Mouse (Mus musculus): ENCODE data around the gene Gsg1.

The Gsg1 gene

DNA sequence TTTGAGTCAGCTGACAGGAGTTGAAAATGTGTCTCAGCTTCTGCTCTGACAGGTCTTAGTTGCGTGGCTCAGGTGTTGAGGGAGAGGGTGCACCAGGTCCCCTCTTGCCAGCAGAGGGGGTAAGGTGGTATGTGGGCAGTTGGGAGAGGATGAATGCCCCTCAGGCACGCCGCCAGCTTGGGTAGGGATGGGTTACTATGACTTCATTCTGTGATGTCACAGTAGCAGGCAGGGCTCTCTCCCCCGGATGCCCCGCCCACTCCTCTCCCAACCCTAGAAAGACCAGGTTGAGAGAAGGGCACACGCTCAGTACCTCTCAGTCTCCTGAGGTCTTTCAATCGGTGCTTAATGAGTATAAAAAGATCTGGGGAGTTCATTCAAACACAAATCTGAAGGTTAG lies at the start of gene Gsg1:
Gene Gsg1 (minus strand): TSS at position 199 of the 400 bp plus-strand sequence.
- DNase-seq (ENCODE audit: low spot score) = no peak

DNA sequence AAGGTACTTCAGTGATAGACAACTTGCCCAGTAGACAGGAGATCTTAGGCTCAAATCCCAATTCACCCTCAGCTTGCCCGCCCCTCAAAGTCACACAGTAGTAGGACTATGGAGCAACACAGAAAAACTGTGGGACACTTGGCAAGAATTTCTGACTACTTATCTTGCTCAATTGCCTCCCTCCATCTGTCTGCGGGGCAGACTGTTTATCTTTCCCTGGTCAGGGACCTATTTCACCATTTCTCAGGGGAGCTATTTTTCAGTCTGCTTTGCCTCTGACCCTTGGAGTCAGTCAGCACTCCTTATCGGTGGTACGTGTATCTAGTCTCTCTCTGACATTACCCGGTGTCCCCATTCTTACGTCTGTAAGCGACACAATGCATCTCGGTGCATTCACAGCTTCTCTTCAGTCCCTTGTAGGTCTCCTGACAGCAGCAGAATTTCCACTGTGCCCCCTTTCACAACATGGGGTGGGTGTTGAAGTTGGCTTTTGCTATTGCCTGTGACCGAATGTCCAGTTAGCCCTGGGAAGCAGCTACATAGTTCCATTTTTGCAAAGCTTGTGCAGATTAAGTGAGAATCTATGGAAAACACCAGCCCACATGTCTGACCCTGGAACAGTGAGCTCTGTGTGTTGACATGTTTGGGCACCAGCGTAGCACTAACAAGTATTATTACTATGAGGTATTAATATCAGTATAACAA lies 48.4 kb upstream of the Gsg1 start:
- DNase-seq (ENCODE audit: low spot score) = no peak

DNA sequence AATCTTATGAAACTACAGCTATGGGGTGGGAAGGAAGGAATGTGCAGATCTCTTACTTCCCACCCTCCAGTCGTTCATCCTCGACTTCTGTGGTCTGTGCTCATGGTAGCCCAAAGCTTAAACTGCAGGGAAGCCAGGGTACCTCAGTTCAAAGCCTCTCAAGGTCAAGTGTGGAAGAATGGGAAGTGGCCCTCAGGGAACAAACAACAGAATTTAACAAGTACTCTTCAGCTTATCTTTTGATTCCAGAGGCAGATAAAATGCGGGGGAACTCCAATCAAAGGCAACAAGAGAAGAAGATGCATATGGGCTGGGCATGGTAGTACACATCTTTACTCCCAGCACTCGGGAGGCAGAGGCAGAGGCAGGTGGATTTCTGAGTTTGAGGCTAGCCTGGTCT lies 46.3 kb upstream of the Gsg1 start:
- no peak for DNase-seq (ENCODE audit: low spot score)

- no peak for DNase-seq (ENCODE audit: low spot score)
These were observed 44.9 kb upstream of the Gsg1 start for GRCm38 (mm10) chr6:135299024-135299550.

- no peak for DNase-seq (ENCODE audit: low spot score)
These were observed 43.4 kb upstream of the Gsg1 start for GRCm38 (mm10) chr6:135297570-135297969.

DNA sequence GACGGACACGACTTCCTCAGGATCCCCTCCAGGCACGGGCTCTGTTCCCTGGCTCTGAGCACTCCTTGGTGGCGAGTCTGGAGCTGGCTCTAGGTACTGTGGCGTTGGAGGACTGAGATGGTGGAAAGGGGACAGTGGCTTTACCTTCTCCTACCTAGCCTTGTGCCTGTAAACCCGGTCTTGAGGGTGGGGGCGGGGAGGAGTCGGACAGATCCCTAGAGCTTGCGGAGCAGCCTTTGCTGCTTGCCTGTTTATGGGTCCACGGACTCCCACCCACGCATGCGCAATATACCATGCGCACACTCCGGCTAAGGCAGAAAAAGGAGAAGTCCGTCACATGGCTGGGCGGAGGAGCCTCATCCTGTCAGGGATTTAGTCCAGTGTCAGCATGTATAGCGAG lies 42.1 kb upstream of the Gsg1 start:
- DNase-seq (ENCODE audit: low spot score) = peak; percentile 66

DNA sequence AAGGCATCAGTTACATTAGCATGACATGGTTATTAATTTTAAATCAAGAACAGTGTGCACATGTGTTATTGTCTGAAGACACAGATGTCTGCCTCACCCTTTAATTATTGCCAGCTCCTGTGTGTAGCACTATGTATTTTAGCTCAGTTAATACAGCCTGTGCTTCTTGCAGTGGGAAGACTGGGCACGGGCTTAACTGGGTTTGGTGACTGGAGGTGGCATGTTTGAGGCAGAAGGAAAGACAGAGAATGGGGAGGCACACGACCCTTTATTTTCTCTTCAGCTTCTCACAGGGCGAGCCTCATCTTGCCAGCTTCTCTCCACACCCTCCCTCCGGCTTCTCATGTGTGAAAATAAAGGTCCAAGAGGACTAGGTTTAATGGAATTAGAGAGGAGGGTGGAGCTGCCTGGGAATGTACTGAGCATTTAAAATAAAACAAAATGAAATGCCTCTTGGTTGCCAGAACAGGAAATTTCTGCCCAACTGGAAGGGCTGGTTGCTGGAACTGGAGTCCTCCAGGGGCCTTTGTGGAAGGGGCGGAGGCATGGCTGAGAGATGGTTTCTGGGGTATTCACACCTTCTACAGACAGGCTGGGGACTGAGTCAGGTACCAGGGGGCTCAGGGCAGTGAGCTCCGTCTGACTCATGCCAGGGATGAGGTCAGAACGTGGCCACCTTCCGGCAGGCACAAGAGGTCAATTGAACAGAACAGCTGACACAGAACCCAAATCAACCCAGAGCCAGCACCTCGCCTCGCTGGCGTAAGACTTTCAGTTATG lies 41.1 kb upstream of the Gsg1 start:
- DNase-seq (ENCODE audit: low spot score) = peak; percentile 11

DNA sequence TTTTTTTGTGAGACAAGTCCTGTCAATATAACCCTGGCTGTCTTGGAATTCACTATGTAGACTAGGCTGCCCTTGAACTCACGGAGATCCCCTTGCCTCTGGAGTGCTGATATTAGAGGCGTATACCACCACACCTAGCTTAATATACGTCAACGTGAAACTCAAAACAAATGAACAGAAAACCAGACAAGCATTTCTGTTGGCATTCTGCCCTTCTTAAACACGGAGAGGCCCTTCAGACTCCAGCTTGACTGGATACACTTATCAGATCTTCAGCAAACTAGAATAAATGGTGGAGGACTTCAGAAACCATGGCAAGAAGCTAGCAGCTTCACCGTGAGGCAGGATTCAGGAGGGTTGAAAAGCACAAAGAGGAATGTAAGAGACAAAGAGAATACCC lies 40.0 kb upstream of the Gsg1 start:
- DNase-seq (ENCODE audit: low spot score) = no peak

DNA sequence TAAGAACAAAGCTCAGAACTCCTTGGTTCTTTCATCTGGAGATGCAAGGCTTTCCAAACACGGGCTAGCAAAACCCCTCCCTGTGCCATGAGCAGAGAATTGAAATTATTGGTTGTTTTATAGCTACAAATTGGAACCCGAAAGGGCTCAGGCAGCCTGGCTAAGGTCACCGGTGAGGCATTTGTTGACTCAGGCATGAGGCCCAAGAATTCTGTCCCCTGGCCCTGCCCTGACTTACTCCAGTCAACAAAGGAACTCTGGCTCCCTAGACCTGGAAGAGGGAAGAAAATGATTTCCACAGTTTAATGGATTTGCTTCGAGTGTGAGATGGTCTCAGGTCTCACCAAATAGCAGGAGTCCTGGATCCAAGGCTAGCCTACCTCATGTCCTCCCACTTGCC lies 38.2 kb upstream of the Gsg1 start:
- no peak for DNase-seq (ENCODE audit: low spot score)

DNA sequence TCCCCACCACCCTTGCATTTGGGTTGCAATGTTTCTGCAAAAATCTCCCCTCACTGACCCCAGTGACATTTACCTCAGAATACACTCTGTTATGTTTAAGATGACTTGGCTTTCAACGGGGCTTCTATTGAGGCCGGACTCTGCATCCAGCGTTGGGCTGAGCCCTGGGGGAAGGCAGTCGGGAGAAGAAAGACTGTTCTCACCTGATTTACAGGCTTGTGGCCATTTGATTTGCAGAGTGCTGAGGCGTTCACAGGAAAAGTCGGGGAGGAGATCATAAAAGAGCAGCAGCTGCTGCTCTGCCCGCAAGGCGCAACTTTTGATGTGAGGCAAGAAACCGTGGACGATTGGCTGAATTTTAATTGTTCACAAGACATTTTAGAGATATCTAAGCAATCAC lies 25.7 kb upstream of the Gsg1 start:
- DNase-seq (ENCODE audit: low spot score) = no peak

DNA sequence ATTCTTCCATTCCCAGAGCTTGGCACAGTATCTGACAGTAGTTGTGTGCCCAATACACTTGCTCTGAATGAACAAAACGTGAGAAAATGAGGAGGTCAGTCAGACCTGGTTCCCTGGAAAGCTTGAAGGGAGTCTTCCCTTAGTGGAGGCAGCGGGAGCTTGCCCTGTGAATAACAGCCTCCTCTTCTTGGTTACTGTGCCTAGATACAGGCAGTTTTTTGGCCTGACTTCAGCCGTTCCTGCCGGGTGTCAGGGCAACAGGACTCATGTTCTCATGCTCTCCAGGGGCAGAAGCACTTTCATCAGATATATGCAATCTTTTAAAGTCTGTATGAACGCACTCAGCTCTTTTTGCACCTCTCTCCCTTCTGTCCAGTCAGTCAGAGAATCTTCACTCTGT lies 25.1 kb upstream of the Gsg1 start:
- DNase-seq (ENCODE audit: low spot score) = no peak

DNA sequence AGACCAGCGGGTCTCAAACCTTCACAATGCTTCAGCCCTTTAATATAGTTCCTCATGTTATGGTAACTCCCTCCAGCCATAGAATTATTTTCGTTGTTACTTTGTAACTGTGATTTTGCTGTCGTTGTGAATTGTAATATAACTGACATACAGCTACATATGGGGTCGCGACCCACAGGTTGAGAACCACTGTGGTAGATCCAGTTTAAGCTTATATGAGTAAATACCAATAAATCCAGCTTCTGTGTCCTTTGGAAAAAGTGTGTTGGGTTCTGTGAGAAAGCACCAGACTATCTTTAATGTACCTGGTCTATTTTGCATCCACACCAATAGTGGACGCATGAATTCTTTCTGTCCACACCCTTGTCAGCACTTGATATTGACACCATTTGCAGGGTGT lies 24.2 kb upstream of the Gsg1 start:
- DNase-seq (ENCODE audit: low spot score) = no peak

DNA sequence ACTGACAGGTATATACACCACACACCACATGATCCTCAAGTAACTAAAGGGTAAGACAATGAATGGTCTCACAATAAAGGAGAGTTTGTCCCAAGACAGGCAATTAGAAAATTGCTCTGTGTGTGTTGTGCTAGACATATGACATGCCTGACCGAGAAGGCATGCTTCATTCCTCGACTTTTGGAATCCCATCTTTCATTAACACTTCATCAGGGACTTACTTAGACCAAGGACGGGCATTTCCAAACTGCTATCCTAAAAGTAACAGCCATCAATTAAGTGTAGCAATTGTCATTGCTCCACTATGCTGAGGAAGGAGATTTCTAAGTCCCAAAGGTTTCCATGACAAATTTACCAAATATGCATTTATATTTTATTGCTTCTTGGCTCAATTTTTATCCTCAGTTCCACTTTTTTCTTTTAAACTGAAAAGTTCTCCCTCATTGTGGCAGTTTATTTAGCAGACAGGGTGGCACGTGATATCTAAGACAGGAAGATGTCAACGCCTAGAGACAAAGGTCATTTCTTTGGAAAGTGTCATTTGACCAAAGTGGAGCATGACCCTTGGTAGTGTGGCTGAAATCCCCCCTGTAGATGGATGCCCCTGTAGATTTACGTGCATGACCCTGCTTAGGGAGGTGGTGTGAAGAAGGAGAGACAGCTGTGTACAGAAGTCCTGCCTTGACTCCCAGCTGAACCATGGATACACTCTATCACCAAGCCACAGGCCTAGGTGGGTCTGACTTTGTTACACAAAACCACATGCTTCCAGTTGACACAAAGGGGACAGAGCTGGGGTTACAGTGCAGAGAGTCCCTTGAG lies 22.5 kb upstream of the Gsg1 start:
- DNase-seq (ENCODE audit: low spot score) = no peak

DNA sequence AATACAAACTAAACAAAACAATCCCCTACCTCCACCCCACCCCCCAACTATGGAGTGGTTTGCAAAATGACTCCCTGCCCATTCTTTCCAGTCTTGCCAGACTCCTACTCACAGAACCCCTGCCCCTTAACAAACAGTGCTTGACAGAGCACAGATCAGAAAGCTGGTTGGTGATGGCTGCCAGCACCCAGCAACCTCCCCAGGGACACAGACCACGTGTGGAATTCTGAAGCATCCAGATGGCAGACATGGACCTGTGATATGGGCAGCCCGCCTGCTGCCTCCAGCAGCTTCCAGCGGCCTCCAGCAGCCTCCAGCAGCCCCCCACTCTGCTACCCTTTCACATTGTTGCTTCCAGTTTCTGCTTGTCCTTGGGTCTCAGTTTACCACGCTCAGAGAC lies 21.1 kb upstream of the Gsg1 start:
- no peak for DNase-seq (ENCODE audit: low spot score)

GRCm38 (mm10) chr6:135273066-135273465 lies 18.9 kb upstream of the Gsg1 start:
- DNase-seq (ENCODE audit: low spot score) = no peak

GRCm38 (mm10) chr6:135271761-135272160 lies 17.6 kb upstream of the Gsg1 start:
- DNase-seq (ENCODE audit: low spot score) = no peak

- DNase-seq (ENCODE audit: low spot score) = no peak
These were observed 15.5 kb upstream of the Gsg1 start for GRCm38 (mm10) chr6:135269626-135270025.

DNA sequence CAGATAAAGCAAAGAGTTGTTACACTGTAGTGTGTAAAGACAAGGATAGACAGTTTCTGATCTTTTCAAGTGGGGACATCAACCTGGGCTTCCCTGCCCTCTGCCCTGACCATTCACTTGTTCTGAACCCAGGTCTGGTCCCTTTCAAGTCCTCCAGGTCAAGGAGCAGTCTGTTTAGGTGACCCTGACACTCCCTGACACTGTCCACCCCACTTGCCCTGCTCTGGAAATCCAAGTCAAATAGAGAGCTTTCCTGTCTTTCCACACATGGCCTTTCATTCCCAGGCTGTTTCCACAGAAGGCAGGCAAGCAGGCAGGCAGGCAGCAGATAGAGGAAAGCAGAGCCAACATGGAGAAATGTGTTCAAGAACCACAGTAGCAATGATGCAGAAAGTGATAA lies 14.2 kb upstream of the Gsg1 start:
- no peak for DNase-seq (ENCODE audit: low spot score)

DNA sequence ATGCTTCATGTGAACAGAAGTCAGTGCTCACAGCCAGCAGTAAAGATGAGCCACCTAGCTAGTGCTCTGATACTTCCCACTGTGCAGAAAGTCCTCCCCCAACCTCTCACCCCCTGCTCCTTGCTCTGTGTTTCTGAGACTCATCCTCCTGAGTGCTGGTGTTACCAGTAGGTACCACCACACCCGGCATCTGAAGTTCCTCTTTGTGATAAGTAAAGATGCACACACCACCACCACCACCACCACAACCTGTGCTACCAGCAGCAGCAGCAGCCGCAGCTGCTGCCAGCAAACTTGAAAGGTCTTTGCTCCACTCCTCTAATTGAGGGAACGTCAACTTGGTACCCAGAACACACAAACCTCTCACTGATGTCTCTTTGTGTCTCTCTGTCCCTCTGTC lies 13.1 kb upstream of the Gsg1 start:
- no peak for DNase-seq (ENCODE audit: low spot score)

- no peak for DNase-seq (ENCODE audit: low spot score)
These were observed 11.9 kb upstream of the Gsg1 start for GRCm38 (mm10) chr6:135266056-135266455.

- DNase-seq (ENCODE audit: low spot score) = no peak
These were observed 10.0 kb upstream of the Gsg1 start for GRCm38 (mm10) chr6:135264136-135264535.

- DNase-seq (ENCODE audit: low spot score) = no peak
These were observed 8.4 kb upstream of the Gsg1 start for GRCm38 (mm10) chr6:135262565-135262964.

DNA sequence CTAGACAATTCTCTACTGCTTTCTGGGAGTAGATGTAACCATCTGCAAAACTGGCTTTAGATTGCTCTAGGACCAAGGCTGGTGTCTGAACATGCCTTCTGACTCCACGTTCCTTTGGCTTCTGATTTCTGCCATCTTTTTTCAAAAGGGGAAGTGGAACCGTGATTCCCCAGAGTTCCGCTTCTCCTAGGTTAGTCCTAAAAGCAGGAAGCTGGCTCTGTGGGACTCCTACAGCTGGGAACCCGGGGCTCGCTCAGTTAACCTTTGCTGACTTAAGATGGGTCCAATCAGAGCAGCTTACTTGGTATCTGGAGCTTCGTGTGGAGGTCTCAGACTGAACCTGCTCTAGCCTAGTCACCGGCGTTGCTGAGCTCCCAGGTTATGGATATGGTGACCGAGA lies 7.0 kb upstream of the Gsg1 start:
- DNase-seq (ENCODE audit: low spot score) = no peak
